Comparison of ENCODE assay signal across 18 mouse cellular contexts in the genomic region with DNA sequence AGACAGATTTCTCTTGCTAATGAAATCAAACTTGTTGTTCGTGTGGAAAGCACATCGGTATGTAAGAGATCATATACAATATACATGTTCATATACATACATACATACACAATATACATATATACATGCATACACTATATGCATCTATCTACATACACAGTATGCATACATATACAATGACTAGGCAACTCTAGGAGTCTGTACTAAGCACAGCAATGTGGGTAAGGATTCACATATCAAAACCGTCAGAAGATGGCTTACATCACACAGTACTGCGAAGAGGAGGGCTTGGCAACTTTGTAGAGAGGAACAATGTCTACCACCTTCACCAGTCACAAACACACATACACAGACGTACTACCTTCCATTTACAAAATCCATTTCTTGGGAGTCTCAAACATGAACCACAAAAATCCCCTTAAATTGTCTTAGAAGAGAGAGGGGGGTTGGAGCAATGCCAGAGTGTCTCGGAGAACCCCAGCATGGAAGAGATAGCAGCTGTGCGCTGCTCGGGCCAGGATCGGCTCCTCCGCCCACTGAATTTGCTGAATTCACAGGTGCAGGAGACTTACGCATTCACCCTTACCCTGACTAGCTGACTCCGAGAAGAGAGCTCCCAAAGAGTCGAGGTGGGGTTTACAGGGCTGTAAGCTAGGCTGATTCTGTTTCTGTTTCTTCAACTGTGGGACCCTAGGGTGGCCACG. TPM values are rescaled to one million over a fixed set of nuclear protein-coding genes. Genes with fewer than 3 reads are reported as not detected.
DNase-seq lines count a peak whose midpoint lies in the region; ATAC-seq and TF ChIP-seq lines count a peak whose summit lies in the region.
"Had no signal": no experiment of that assay in that cellular context is flagged by ENCODE, and none has a peak within 500 bp of the region (broad histone marks: within the 10 kb centered on the region; RNA-seq: fewer than 3 reads in every experiment).

No protein-coding gene starts in this region.

- H3K9me3 ChIP-seq in embryonic facial prominence, embryonic 14.5 days (ENCODE audit: control insufficient read depth, low read length), result no peaks in the 10 kb centered on the region
- no peaks in the 10 kb centered on the region for H3K9me3 ChIP-seq in embryonic facial prominence, embryonic 10.5 days
- H3K9me3 ChIP-seq in erythroblast, embryonic 14.5 days (ENCODE audit: control insufficient read depth, low read length), result no peaks in the 10 kb centered on the region
- no peaks in the 10 kb centered on the region for H3K9me3 ChIP-seq in liver, postnatal 0 days (ENCODE audit: low read length)
- H3K9me3 ChIP-seq: forebrain, embryonic 12.5 days; hindbrain, embryonic 12.5 days; kidney, embryonic 15.5 days; midbrain, embryonic 12.5 days had no signal

- no peaks in the 10 kb centered on the region for H3K4me1 ChIP-seq in embryonic facial prominence, embryonic 14.5 days (ENCODE audit: control insufficient read depth, insufficient read depth, low read length)
- peaks cover 12% of the 10 kb centered on the region; the same call in 1 of the 2 replicates for H3K4me1 ChIP-seq in embryonic facial prominence, embryonic 10.5 days
- peaks cover 47% of the 10 kb centered on the region for H3K4me1 ChIP-seq in erythroblast, embryonic 14.5 days (ENCODE audit: control insufficient read depth)
- H3K4me1 ChIP-seq in liver, postnatal 0 days (ENCODE audit: insufficient read depth), result peaks cover 5% of the 10 kb centered on the region; the same call in 1 of the 2 replicates
- H3K4me1 ChIP-seq: hindbrain, embryonic 12.5 days; midbrain, embryonic 12.5 days had no signal

- no peak overlapping the region for H3K9ac ChIP-seq in embryonic facial prominence, embryonic 14.5 days (ENCODE audit: low read depth, low read length)
- H3K9ac ChIP-seq in liver, postnatal 0 days (replicated peaks), result no peak overlapping the region
- H3K9ac ChIP-seq: forebrain, embryonic 12.5 days; hindbrain, embryonic 12.5 days; kidney, embryonic 15.5 days; midbrain, embryonic 12.5 days had no signal

- ATAC-seq in embryonic facial prominence, embryonic 14.5 days (ENCODE audit: low read depth), result no peak
- peak; percentile 86 for ATAC-seq in liver, postnatal 0 days

- TF ChIP-seq EP300 in liver, postnatal 0 days (IDR thresholded peaks at IDR 0.05; ENCODE audit: low read depth), result no peak

- no peak overlapping the region for H3K4me2 ChIP-seq in embryonic facial prominence, embryonic 14.5 days (ENCODE audit: low read depth, low read length)
- peak overlapping the region; percentile 60 for H3K4me2 ChIP-seq in liver, postnatal 0 days (ENCODE audit: low read depth, low read length)
- H3K4me2 ChIP-seq: forebrain, embryonic 12.5 days; hindbrain, embryonic 12.5 days; kidney, embryonic 15.5 days; midbrain, embryonic 12.5 days had no signal

- no peak overlapping the region for H3K4me3 ChIP-seq in embryonic facial prominence, embryonic 14.5 days (ENCODE audit: low read depth, low read length)
- H3K4me3 ChIP-seq in embryonic facial prominence, embryonic 10.5 days, result no peak overlapping the region
- peak overlapping the region; percentile 58 for H3K4me3 ChIP-seq in erythroblast, embryonic 14.5 days (replicated peaks)
- H3K4me3 ChIP-seq in liver, postnatal 0 days (ENCODE audit: low read depth, low read length), result peak overlapping the region; percentile 13; the same call in 1 of the 2 replicates
- H3K4me3 ChIP-seq: forebrain, embryonic 12.5 days; hindbrain, embryonic 12.5 days; kidney, embryonic 15.5 days; layer of hippocampus, adult 2 months; left cerebral cortex, adult 2 months; midbrain, embryonic 12.5 days had no signal

- H3K27me3 ChIP-seq in embryonic facial prominence, embryonic 14.5 days (replicated peaks; ENCODE audit: control insufficient read depth, insufficient read depth, low read length), result no peaks in the 10 kb centered on the region
- no peaks in the 10 kb centered on the region for H3K27me3 ChIP-seq in embryonic facial prominence, embryonic 10.5 days (replicated peaks; ENCODE audit: low read depth, poor library complexity, severe bottlenecking)
- no peaks in the 10 kb centered on the region for H3K27me3 ChIP-seq in erythroblast, embryonic 14.5 days (ENCODE audit: control insufficient read depth)
- no peaks in the 10 kb centered on the region for H3K27me3 ChIP-seq in liver, postnatal 0 days (ENCODE audit: insufficient read depth, low read length)
- H3K27me3 ChIP-seq: forebrain, embryonic 12.5 days; hindbrain, embryonic 12.5 days; kidney, embryonic 15.5 days; midbrain, embryonic 12.5 days had no signal

- H3K36me3 ChIP-seq in embryonic facial prominence, embryonic 14.5 days (ENCODE audit: control insufficient read depth, insufficient read depth, low read length), result 0 out of 2 replicates have a peak, but pooled peaks cover 9% of the 10 kb centered on the region
- peaks cover 11% of the 10 kb centered on the region for H3K36me3 ChIP-seq in embryonic facial prominence, embryonic 10.5 days (replicated peaks)
- peaks cover 37% of the 10 kb centered on the region for H3K36me3 ChIP-seq in erythroblast, embryonic 14.5 days (ENCODE audit: control insufficient read depth)
- H3K36me3 ChIP-seq in liver, postnatal 0 days (replicated peaks; ENCODE audit: insufficient read depth, low read length), result peaks cover 13% of the 10 kb centered on the region
- H3K36me3 ChIP-seq: hindbrain, embryonic 12.5 days had no signal

- no peak for TF ChIP-seq CTCF in liver, postnatal 0 days (IDR thresholded peaks at IDR 0.05; ENCODE audit: low read depth)

- peak; percentile 19 for DNase-seq in embryonic facial prominence, embryonic 14.5 days (ENCODE audit: low spot score)
- DNase-seq in embryonic facial prominence, embryonic 10.5 days (ENCODE audit: low spot score), result no peak
- DNase-seq in ES-CJ7 (ENCODE audit: low read depth, low spot score), result peak; percentile 4
- DNase-seq in liver, postnatal 0 days, result peak; percentile 33
- DNase-seq in urinary bladder, postnatal 36 days (ENCODE audit: low spot score in 2 of 2), result no peak
- no peak for DNase-seq in thymus, adult 18-20 months
- no peak for DNase-seq in ovary, postnatal 14 days (ENCODE audit: low spot score)
- DNase-seq: adrenal gland, postnatal 10 days; heart, adult 18-20 months; lung, postnatal 10 days; right cerebral cortex, adult 18-20 months had no signal

- 89% methylated on average over 14 of the region's 14 CpGs for WGBS in embryonic facial prominence, embryonic 14.5 days
- WGBS in embryonic facial prominence, embryonic 10.5 days, result 95% methylated on average over 14 of the region's 14 CpGs
- 61% methylated on average over 14 of the region's 14 CpGs for WGBS in liver, postnatal 0 days (ENCODE audit: insufficient replicate concordance)

- H3K27ac ChIP-seq in embryonic facial prominence, embryonic 14.5 days (replicated peaks; ENCODE audit: low read depth, low read length), result no peak overlapping the region
- no peak overlapping the region for H3K27ac ChIP-seq in embryonic facial prominence, embryonic 10.5 days (replicated peaks)
- peak overlapping the region; percentile 66; the same call in 1 of the 2 replicates for H3K27ac ChIP-seq in liver, postnatal 0 days (ENCODE audit: low read depth)
- H3K27ac ChIP-seq: forebrain, embryonic 12.5 days; hindbrain, embryonic 12.5 days; kidney, embryonic 15.5 days; layer of hippocampus, adult 2 months; left cerebral cortex, adult 2 months; midbrain, embryonic 12.5 days had no signal

RNA-seq across cellular contexts. Expression of a gene that starts 10.8 kb away (rescaled TPM):
- polyA plus RNA-seq in embryonic facial prominence, embryonic 14.5 days (2014; fragmentation: Nextera tagmentation; extraction: Ambion mirVana), result 28.1 and 31.6 TPM in 2 replicates
- polyA plus RNA-seq in embryonic facial prominence, embryonic 10.5 days (2016; fragmentation: Nextera tagmentation; extraction: Ambion mirVana), result 6.0 and 6.5 TPM in 2 replicates
- 0.42 and 0.55 TPM in 2 replicates for polyA plus RNA-seq in erythroblast, embryonic 14.5 days (2012)
- 13.8 and 17.4 TPM in 2 replicates for polyA plus RNA-seq in liver, postnatal 0 days (2015; fragmentation: Nextera tagmentation; extraction: Ambion mirVana)

RNA-seq across cellular contexts. Expression of a gene that starts 55.4 kb away (rescaled TPM):
- 10.2 and 11.1 TPM in 2 replicates for polyA plus RNA-seq in embryonic facial prominence, embryonic 14.5 days (2014; fragmentation: Nextera tagmentation; extraction: Ambion mirVana)
- 15.6 and 16.5 TPM in 2 replicates for polyA plus RNA-seq in embryonic facial prominence, embryonic 10.5 days (2016; fragmentation: Nextera tagmentation; extraction: Ambion mirVana)
- polyA plus RNA-seq in erythroblast, embryonic 14.5 days (2012), result 1.2 and 1.8 TPM in 2 replicates
- 4.7 and 5.1 TPM in 2 replicates for polyA plus RNA-seq in liver, postnatal 0 days (2015; fragmentation: Nextera tagmentation; extraction: Ambion mirVana)

Comparison
In these comparisons a context has a peak if more than half of its experiments do, and no peak if none do; other contexts are left out.
1. DNase-seq: peak in embryonic facial prominence, embryonic 14.5 days (single experiment), ES-CJ7 (single experiment) and liver, postnatal 0 days (single experiment); none in embryonic facial prominence, embryonic 10.5 days (single experiment), urinary bladder, postnatal 36 days (0 of 2), thymus, adult 18-20 months (0 of 2) and ovary, postnatal 14 days (single experiment).
2. H3K4me3 ChIP-seq: peak in erythroblast, embryonic 14.5 days (single experiment) and liver, postnatal 0 days (single experiment); none in embryonic facial prominence, embryonic 14.5 days (single experiment) and embryonic facial prominence, embryonic 10.5 days (single experiment).